Mouse (Mus musculus): ENCODE data around the gene 1700013G24Rik. TPM values are rescaled to one million over a fixed set of nuclear protein-coding genes. Genes with fewer than 3 reads are reported as not detected.

1700013G24Rik gene
- polyA plus RNA-seq, 1 experiment from 2014 or later, result not detected

GRCm38 (mm10) chr4:137458861-137459260 is 5.8 kb downstream of the 1700013G24Rik start:
- H3K27ac ChIP-seq, result no peak overlapping the region
- 45% methylated on average over 5 of the region's 5 CpGs for WGBS

GRCm38 (mm10) chr4:137460676-137461075 is 7.6 kb downstream of the 1700013G24Rik start:
- Histone ChIP-seq H3K36me3 (no peaks in the 10 kb centered on the region), H3K9ac (no peak overlapping the region), H3K4me1 (peaks cover 66% of the 10 kb centered on the region), H3K27me3 (no peaks in the 10 kb centered on the region), H3K4me2 (no peak overlapping the region), H3K4me3 (no peak overlapping the region), H3K27ac (peak overlapping the region; percentile 60), H3K9me3 (no peaks in the 10 kb centered on the region)
- no peak for ATAC-seq (ENCODE audit: borderline replicate concordance, extremely low read depth, low FRiP score, low TSS enrichment)
- WGBS, result 66% methylated on average over 14 of the region's 14 CpGs

More at GRCm38 (mm10) chr4:137458861-137459260, 5.8 kb downstream of the 1700013G24Rik start:
- no peaks in the 10 kb centered on the region for H3K36me3 ChIP-seq
- peaks cover 53% of the 10 kb centered on the region for H3K4me1 ChIP-seq
- ATAC-seq (ENCODE audit: borderline replicate concordance, extremely low read depth, low FRiP score, low TSS enrichment), result no peak
- H3K4me2 ChIP-seq, result no peak overlapping the region
- H3K27me3 ChIP-seq, result no peaks in the 10 kb centered on the region
- H3K9ac ChIP-seq, result no peak overlapping the region
- H3K9me3 ChIP-seq, result no peaks in the 10 kb centered on the region
- H3K4me3 ChIP-seq, result no peak overlapping the region

- peak overlapping the region; percentile 60 for H3K27ac ChIP-seq
- no peaks in the 10 kb centered on the region for H3K27me3 ChIP-seq
- no peak overlapping the region for H3K4me2 ChIP-seq
- ATAC-seq (ENCODE audit: borderline replicate concordance, extremely low read depth, low FRiP score, low TSS enrichment), result no peak
- 75% methylated on average over 4 of the region's 4 CpGs for WGBS
- H3K9me3 ChIP-seq, result no peaks in the 10 kb centered on the region
- H3K4me3 ChIP-seq, result no peak overlapping the region
- no peak overlapping the region for H3K9ac ChIP-seq
- H3K4me1 ChIP-seq, result peaks cover 67% of the 10 kb centered on the region
- H3K36me3 ChIP-seq, result no peaks in the 10 kb centered on the region
Observed at GRCm38 (mm10) chr4:137461217-137461616, 8.1 kb downstream of the 1700013G24Rik start.

GRCm38 (mm10) chr4:137461981-137462690 is 9.1 kb downstream of the 1700013G24Rik start:
- Histone ChIP-seq H3K27ac (peak overlapping the region; percentile 60), H3K9ac (no peak overlapping the region)

GRCm38 (mm10) chr4:137465125-137465787 is 12.2 kb downstream of the 1700013G24Rik start:
- Histone ChIP-seq H3K9ac (no peak overlapping the region), H3K4me3 (no peak overlapping the region), H3K36me3 (no peaks in the 10 kb centered on the region), H3K27me3 (no peaks in the 10 kb centered on the region), H3K4me2 (no peak overlapping the region), H3K27ac (peak overlapping the region; percentile 38), H3K9me3 (no peaks in the 10 kb centered on the region), H3K4me1 (peaks cover 78% of the 10 kb centered on the region)
- 56% methylated on average over 13 of the region's 13 CpGs for WGBS
- no peak for ATAC-seq (ENCODE audit: borderline replicate concordance, extremely low read depth, low FRiP score, low TSS enrichment)

More at GRCm38 (mm10) chr4:137461981-137462690, 9.1 kb downstream of the 1700013G24Rik start:
- Histone ChIP-seq H3K4me2 (no peak overlapping the region; the same call in 1 of the 2 replicates), H3K4me3 (no peak overlapping the region), H3K9me3 (no peaks in the 10 kb centered on the region), H3K4me1 (peaks cover 70% of the 10 kb centered on the region), H3K27me3 (no peaks in the 10 kb centered on the region), H3K36me3 (no peaks in the 10 kb centered on the region)
- peak; percentile 86 for ATAC-seq (ENCODE audit: borderline replicate concordance, extremely low read depth, low FRiP score, low TSS enrichment)
- 14% methylated on average over 16 of the region's 16 CpGs for WGBS

GRCm38 (mm10) chr4:137466991-137467390 is 13.9 kb downstream of the 1700013G24Rik start:
- peak overlapping the region; percentile 83 for H3K27ac ChIP-seq
- WGBS, result 65% methylated on average over 4 of the region's 4 CpGs
- ATAC-seq (ENCODE audit: borderline replicate concordance, extremely low read depth, low FRiP score, low TSS enrichment), result no peak
- peaks cover 77% of the 10 kb centered on the region for H3K4me1 ChIP-seq
- no peak overlapping the region for H3K4me2 ChIP-seq
- H3K9ac ChIP-seq, result no peak overlapping the region
- no peak overlapping the region for H3K4me3 ChIP-seq
- H3K36me3 ChIP-seq, result no peaks in the 10 kb centered on the region
- no peaks in the 10 kb centered on the region for H3K9me3 ChIP-seq
- no peaks in the 10 kb centered on the region for H3K27me3 ChIP-seq

GRCm38 (mm10) chr4:137467525-137467924 is 14.4 kb downstream of the 1700013G24Rik start:
- 85% methylated on average over 2 of the region's 2 CpGs for WGBS
- peaks cover 72% of the 10 kb centered on the region for H3K4me1 ChIP-seq
- no peak overlapping the region for H3K9ac ChIP-seq
- H3K27ac ChIP-seq, result peak overlapping the region; percentile 83
- no peaks in the 10 kb centered on the region for H3K27me3 ChIP-seq
- no peak overlapping the region for H3K4me3 ChIP-seq
- H3K9me3 ChIP-seq, result no peaks in the 10 kb centered on the region
- no peaks in the 10 kb centered on the region for H3K36me3 ChIP-seq
- no peak for ATAC-seq (ENCODE audit: borderline replicate concordance, extremely low read depth, low FRiP score, low TSS enrichment)
- H3K4me2 ChIP-seq, result no peak overlapping the region

GRCm38 (mm10) chr4:137468260-137469080 is 15.4 kb downstream of the 1700013G24Rik start, which contains the start of gene Hspg2:
Gene Hspg2 (plus strand): TSS chr4:137468769.
- H3K4me3 ChIP-seq, result peak within 1 kb of the TSS; percentile 70
- H3K27me3 ChIP-seq, result no peaks in the 10 kb centered on the region
- no peaks in the 10 kb centered on the region for H3K9me3 ChIP-seq
- H3K4me2 ChIP-seq, result peak within 1 kb of the TSS; percentile 74
- peak within 1 kb of the TSS; percentile 78 for H3K9ac ChIP-seq
- no peaks in the 10 kb centered on the region for H3K36me3 ChIP-seq
- peaks cover 72% of the 10 kb centered on the region for H3K4me1 ChIP-seq
- H3K27ac ChIP-seq, result peak within 1 kb of the TSS; percentile 83
- WGBS, result under 1% methylated on average over 72 of the region's 72 CpGs
- ATAC-seq (ENCODE audit: borderline replicate concordance, extremely low read depth, low FRiP score, low TSS enrichment), result peak; percentile 84

GRCm38 (mm10) chr4:137469081-137469844 is 16.2 kb downstream of the 1700013G24Rik start:
- H3K36me3 ChIP-seq, result no peaks in the 10 kb centered on the region
- no peaks in the 10 kb centered on the region for H3K9me3 ChIP-seq
- H3K9ac ChIP-seq, result peak overlapping the region; percentile 78
- H3K27ac ChIP-seq, result peak overlapping the region; percentile 79
- H3K4me3 ChIP-seq, result peak overlapping the region; percentile 70
- peak; percentile 6; the same call in 1 of the 2 replicates for ATAC-seq (ENCODE audit: borderline replicate concordance, extremely low read depth, low FRiP score, low TSS enrichment)
- H3K27me3 ChIP-seq, result no peaks in the 10 kb centered on the region
- WGBS, result 3% methylated on average over 20 of the region's 20 CpGs
- H3K4me2 ChIP-seq, result peak overlapping the region; percentile 74
- peaks cover 75% of the 10 kb centered on the region for H3K4me1 ChIP-seq

GRCm38 (mm10) chr4:137469845-137470692 is 17.0 kb downstream of the 1700013G24Rik start:
- Histone ChIP-seq H3K4me1 (peaks cover 75% of the 10 kb centered on the region), H3K36me3 (no peaks in the 10 kb centered on the region), H3K9ac (peak overlapping the region; percentile 78), H3K4me2 (peak overlapping the region; percentile 74), H3K27ac (peak overlapping the region; percentile 79), H3K27me3 (no peaks in the 10 kb centered on the region), H3K4me3 (peak overlapping the region; percentile 70), H3K9me3 (no peaks in the 10 kb centered on the region)
- 33% methylated on average over 15 of the region's 15 CpGs for WGBS
- ATAC-seq (ENCODE audit: borderline replicate concordance, extremely low read depth, low FRiP score, low TSS enrichment), result peak; percentile 16; the same call in 1 of the 2 replicates

Data from lung, embryonic 15.5 days (tissue).